ENCODE assay signal across 10 mouse cellular contexts in the genomic region with DNA sequence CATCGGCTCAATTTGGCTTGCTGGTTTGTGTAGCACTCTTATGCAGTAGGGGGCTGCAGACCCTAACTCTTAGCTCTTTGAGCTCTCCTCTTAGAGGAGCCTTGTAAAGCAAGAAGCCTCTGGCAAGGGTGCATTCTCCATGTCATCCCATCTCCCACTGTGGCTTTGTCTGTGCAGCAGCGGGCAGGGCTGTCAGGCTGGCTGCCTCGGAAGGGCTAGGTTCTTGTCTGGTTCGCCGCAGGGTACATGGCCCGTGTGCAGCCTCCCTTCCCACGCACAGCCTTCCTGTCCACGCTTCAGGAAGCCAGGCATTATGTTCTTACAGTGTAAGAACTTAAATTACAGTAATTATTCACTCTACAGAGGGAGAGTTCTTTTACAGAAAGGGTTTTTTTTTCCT. TPM values are rescaled to one million over a fixed set of nuclear protein-coding genes. Genes with fewer than 3 reads are reported as not detected.
A peak's percentile ranks its signal among the peaks of the same experiment; 100 is the strongest.
DNase-seq lines count a peak whose midpoint lies in the region; ATAC-seq and TF ChIP-seq lines count a peak whose summit lies in the region.
"Had no signal": no experiment of that assay in that cellular context is flagged by ENCODE, and none has a peak within 500 bp of the region (broad histone marks: within the 10 kb centered on the region; RNA-seq: fewer than 3 reads in every experiment).

No protein-coding gene starts in this region.

- H3K9me3 ChIP-seq in kidney, embryonic 16.5 days (ENCODE audit: low read length): no peaks in the 10 kb centered on the region
- no peaks in the 10 kb centered on the region for H3K9me3 ChIP-seq in forebrain, embryonic 13.5 days (replicated peaks)
- no peaks in the 10 kb centered on the region for H3K9me3 ChIP-seq in midbrain, embryonic 13.5 days
- no peaks in the 10 kb centered on the region for H3K9me3 ChIP-seq in intestine, postnatal 0 days (ENCODE audit: control insufficient read depth)

- H3K4me2 ChIP-seq in kidney, embryonic 16.5 days (replicated peaks; ENCODE audit: low read depth, low read length): peak overlapping the region; percentile 31
- H3K4me2 ChIP-seq in forebrain, embryonic 13.5 days: 0 out of 2 replicates have a peak overlapping the region, but pooled peaks have one; percentile 1
- no peak overlapping the region for H3K4me2 ChIP-seq in midbrain, embryonic 13.5 days (replicated peaks)
- no peak overlapping the region for H3K4me2 ChIP-seq in intestine, postnatal 0 days (replicated peaks; ENCODE audit: low read depth)

- no peaks in the 10 kb centered on the region for H3K27me3 ChIP-seq in kidney, embryonic 16.5 days (ENCODE audit: insufficient read depth, low read length)
- H3K27me3 ChIP-seq in forebrain, embryonic 13.5 days: no peaks in the 10 kb centered on the region
- no peaks in the 10 kb centered on the region for H3K27me3 ChIP-seq in midbrain, embryonic 13.5 days
- H3K27me3 ChIP-seq in intestine, postnatal 0 days (replicated peaks; ENCODE audit: control insufficient read depth, insufficient read depth, low read length): no peaks in the 10 kb centered on the region

- peak; percentile 78 for ATAC-seq in kidney, embryonic 16.5 days (ENCODE audit: low FRiP score, low TSS enrichment)
- ATAC-seq in forebrain, embryonic 13.5 days: no peak
- no peak for ATAC-seq in midbrain, embryonic 13.5 days
- ATAC-seq in inflammation-experienced regulatory T-cells, adult 6 months: no peak
- no peak for ATAC-seq in intestine, postnatal 0 days

- peaks cover 21% of the 10 kb centered on the region for H3K4me1 ChIP-seq in kidney, embryonic 16.5 days (ENCODE audit: insufficient read depth, low read length)
- peaks cover 24% of the 10 kb centered on the region for H3K4me1 ChIP-seq in forebrain, embryonic 13.5 days
- H3K4me1 ChIP-seq in midbrain, embryonic 13.5 days (replicated peaks): peaks cover 21% of the 10 kb centered on the region
- no peaks in the 10 kb centered on the region for H3K4me1 ChIP-seq in intestine, postnatal 0 days (replicated peaks; ENCODE audit: control insufficient read depth, insufficient read depth, low read length)

- no peak for DNase-seq in kidney, postnatal 4 days
- peak; percentile 82 for DNase-seq in cerebellum, adult 9-11 months
- DNase-seq in B cell, adult 2 months: no peak
- DNase-seq: heart, adult 2 months; liver had no signal

- H3K4me3 ChIP-seq in kidney, embryonic 16.5 days (ENCODE audit: low read length): no peak overlapping the region
- H3K4me3 ChIP-seq in forebrain, embryonic 13.5 days: no peak overlapping the region
- H3K4me3 ChIP-seq in midbrain, embryonic 13.5 days (replicated peaks): no peak overlapping the region
- H3K4me3 ChIP-seq in intestine, postnatal 0 days (ENCODE audit: low read depth, low read length): no peak overlapping the region
- H3K4me3 ChIP-seq: heart, adult 2 months had no signal

- TF ChIP-seq CTCF in intestine, postnatal 0 days (IDR thresholded peaks at IDR 0.05; ENCODE audit: low read depth): no peak

- peaks cover 3% of the 10 kb centered on the region; the same call in 1 of the 2 replicates for H3K36me3 ChIP-seq in kidney, embryonic 16.5 days (ENCODE audit: insufficient read depth, low read length)
- peaks cover 18% of the 10 kb centered on the region; the same call in 1 of the 2 replicates for H3K36me3 ChIP-seq in forebrain, embryonic 13.5 days (ENCODE audit: poor library complexity, severe bottlenecking)
- peaks cover 10% of the 10 kb centered on the region; the same call in 1 of the 2 replicates for H3K36me3 ChIP-seq in midbrain, embryonic 13.5 days
- no peaks in the 10 kb centered on the region for H3K36me3 ChIP-seq in intestine, postnatal 0 days (ENCODE audit: control insufficient read depth, insufficient read depth)

- H3K27ac ChIP-seq in kidney, embryonic 16.5 days (ENCODE audit: low read length): peak overlapping the region; percentile 83
- H3K27ac ChIP-seq in forebrain, embryonic 13.5 days: peak overlapping the region; percentile 77
- peak overlapping the region; percentile 47 for H3K27ac ChIP-seq in midbrain, embryonic 13.5 days
- H3K27ac ChIP-seq in intestine, postnatal 0 days (ENCODE audit: low read depth, low read length): no peak overlapping the region
- H3K27ac ChIP-seq: heart, adult 2 months had no signal

- peak overlapping the region; percentile 41; the same call in 1 of the 2 replicates for H3K9ac ChIP-seq in kidney, embryonic 16.5 days (replicated peaks; ENCODE audit: low read length)
- H3K9ac ChIP-seq in forebrain, embryonic 13.5 days: peak overlapping the region; percentile 52; the same call in 1 of the 2 replicates
- H3K9ac ChIP-seq in midbrain, embryonic 13.5 days (replicated peaks): peak overlapping the region; percentile 46; the same call in 1 of the 2 replicates
- no peak overlapping the region for H3K9ac ChIP-seq in intestine, postnatal 0 days (ENCODE audit: low read depth, low read length)

- 22% methylated on average over 8 of the region's 8 CpGs for WGBS in kidney, embryonic 16.5 days
- WGBS in forebrain, embryonic 13.5 days: 23% methylated on average over 8 of the region's 8 CpGs
- WGBS in midbrain, embryonic 13.5 days: 32% methylated on average over 8 of the region's 8 CpGs
- 67% methylated on average over 8 of the region's 8 CpGs for WGBS in intestine, postnatal 0 days

RNA-seq across cellular contexts. Expression of gene Apopt1, which starts 5.6 kb away (rescaled TPM):
- 54.8 TPM in 2 replicates for polyA plus RNA-seq in kidney, embryonic 16.5 days (2015; fragmentation: Nextera tagmentation; extraction: Ambion mirVana)
- 52.6 and 56.2 TPM in 2 replicates for polyA plus RNA-seq in forebrain, embryonic 13.5 days (2015; fragmentation: Nextera tagmentation; extraction: Ambion mirVana)
- 59.5 and 59.6 TPM in 2 replicates for polyA plus RNA-seq in midbrain, embryonic 13.5 days (2015; fragmentation: Nextera tagmentation; extraction: Ambion mirVana)
- polyA plus RNA-seq in inflammation-experienced regulatory T-cells, adult 6 months (2017; shearing (Covaris generic)): 10 to 100 TPM; 55.8 to 85.0 (median 74.3) TPM
- 42.6 and 44.8 TPM in 2 replicates for polyA plus RNA-seq in intestine, postnatal 0 days (2015; fragmentation: Nextera tagmentation; extraction: Ambion mirVana)

RNA-seq across cellular contexts. Expression of gene Bag5, which starts 5.6 kb away (rescaled TPM):
- polyA plus RNA-seq in kidney, embryonic 16.5 days (2015; fragmentation: Nextera tagmentation; extraction: Ambion mirVana): 52.0 and 59.5 TPM in 2 replicates
- polyA plus RNA-seq in forebrain, embryonic 13.5 days (2015; fragmentation: Nextera tagmentation; extraction: Ambion mirVana): 62.1 and 62.8 TPM in 2 replicates
- 63.9 and 68.2 TPM in 2 replicates for polyA plus RNA-seq in midbrain, embryonic 13.5 days (2015; fragmentation: Nextera tagmentation; extraction: Ambion mirVana)
- 10 to 100 TPM; 22.0 to 40.1 (median 36.7) TPM for polyA plus RNA-seq in inflammation-experienced regulatory T-cells, adult 6 months (2017; shearing (Covaris generic))
- 29.6 and 32.1 TPM in 2 replicates for polyA plus RNA-seq in intestine, postnatal 0 days (2015; fragmentation: Nextera tagmentation; extraction: Ambion mirVana)

RNA-seq across cellular contexts. Expression of gene Klc1, which starts 40.0 kb away (rescaled TPM):
- polyA plus RNA-seq in kidney, embryonic 16.5 days (2015; fragmentation: Nextera tagmentation; extraction: Ambion mirVana): 98.5 and 101 TPM in 2 replicates
- 319 and 339 TPM in 2 replicates for polyA plus RNA-seq in forebrain, embryonic 13.5 days (2015; fragmentation: Nextera tagmentation; extraction: Ambion mirVana)
- polyA plus RNA-seq in midbrain, embryonic 13.5 days (2015; fragmentation: Nextera tagmentation; extraction: Ambion mirVana): 545 and 546 TPM in 2 replicates
- polyA plus RNA-seq in inflammation-experienced regulatory T-cells, adult 6 months (2017; shearing (Covaris generic)): 10 to 100 TPM; 17.9 to 19.7 (median 18.3) TPM
- polyA plus RNA-seq in intestine, postnatal 0 days (2015; fragmentation: Nextera tagmentation; extraction: Ambion mirVana): 42.9 and 45.7 TPM in 2 replicates

RNA-seq across cellular contexts. Expression of gene Trmt61a, which starts 40.8 kb away (rescaled TPM):
- polyA plus RNA-seq in kidney, embryonic 16.5 days (2015; fragmentation: Nextera tagmentation; extraction: Ambion mirVana): 11.6 and 12.2 TPM in 2 replicates
- 10.7 and 12.2 TPM in 2 replicates for polyA plus RNA-seq in forebrain, embryonic 13.5 days (2015; fragmentation: Nextera tagmentation; extraction: Ambion mirVana)
- 9.0 and 9.4 TPM in 2 replicates for polyA plus RNA-seq in midbrain, embryonic 13.5 days (2015; fragmentation: Nextera tagmentation; extraction: Ambion mirVana)
- polyA plus RNA-seq in inflammation-experienced regulatory T-cells, adult 6 months (2017; shearing (Covaris generic)): 1 to 10 TPM; 3.2 to 4.4 (median 3.3) TPM
- polyA plus RNA-seq in intestine, postnatal 0 days (2015; fragmentation: Nextera tagmentation; extraction: Ambion mirVana): 5.6 TPM in 2 replicates

RNA-seq across cellular contexts. Expression of gene Ckb, which starts 46.5 kb away (rescaled TPM):
- polyA plus RNA-seq in kidney, embryonic 16.5 days (2015; fragmentation: Nextera tagmentation; extraction: Ambion mirVana): 134 and 188 TPM in 2 replicates
- 2,311 and 2,462 TPM in 2 replicates for polyA plus RNA-seq in forebrain, embryonic 13.5 days (2015; fragmentation: Nextera tagmentation; extraction: Ambion mirVana)
- polyA plus RNA-seq in midbrain, embryonic 13.5 days (2015; fragmentation: Nextera tagmentation; extraction: Ambion mirVana): 1,952 and 2,005 TPM in 2 replicates
- 10 to 100 TPM; 24.2 to 37.2 (median 31.8) TPM for polyA plus RNA-seq in inflammation-experienced regulatory T-cells, adult 6 months (2017; shearing (Covaris generic))
- 628 and 645 TPM in 2 replicates for polyA plus RNA-seq in intestine, postnatal 0 days (2015; fragmentation: Nextera tagmentation; extraction: Ambion mirVana)

Comparison
In these comparisons a context has a peak if more than half of its experiments do, and no peak if none do; other contexts are left out.
1. H3K4me2 ChIP-seq: peak in kidney, embryonic 16.5 days (single experiment) and forebrain, embryonic 13.5 days (single experiment); none in midbrain, embryonic 13.5 days (single experiment) and intestine, postnatal 0 days (single experiment).